In genomic region chr19:26853701-26854282, GRCm38 (mm10) we compare ENCODE assay signal across 24 mouse cellular contexts. TPM values are rescaled to one million over a fixed set of nuclear protein-coding genes. Genes with fewer than 3 reads are reported as not detected.
DNase-seq lines count a peak whose midpoint lies in the region; ATAC-seq and TF ChIP-seq lines count a peak whose summit lies in the region.
"Had no signal": no experiment of that assay in that cellular context is flagged by ENCODE, and none has a peak within 500 bp of the region (broad histone marks: within the 10 kb centered on the region; RNA-seq: fewer than 3 reads in every experiment).

No protein-coding gene starts in this region.

- no peaks in the 10 kb centered on the region for H3K36me3 ChIP-seq in lung, embryonic 14.5 days (ENCODE audit: insufficient read depth)
- H3K36me3 ChIP-seq in intestine, embryonic 16.5 days (ENCODE audit: control insufficient read depth, insufficient read depth, low read length): no peaks in the 10 kb centered on the region
- H3K36me3 ChIP-seq: embryonic facial prominence, embryonic 12.5 days; forebrain, embryonic 12.5 days; heart, embryonic 15.5 days; hindbrain, embryonic 13.5 days; intestine, embryonic 15.5 days had no signal

- H3K27me3 ChIP-seq in lung, embryonic 14.5 days (ENCODE audit: insufficient read depth, low read length): no peaks in the 10 kb centered on the region
- H3K27me3 ChIP-seq in intestine, embryonic 16.5 days (replicated peaks; ENCODE audit: control insufficient read depth, insufficient read depth, low read length): no peaks in the 10 kb centered on the region
- H3K27me3 ChIP-seq: embryonic facial prominence, embryonic 12.5 days; forebrain, embryonic 12.5 days; heart, embryonic 15.5 days; hindbrain, embryonic 13.5 days; intestine, embryonic 15.5 days had no signal

- no peak overlapping the region for H3K9ac ChIP-seq in lung, embryonic 14.5 days
- no peak overlapping the region for H3K9ac ChIP-seq in intestine, embryonic 16.5 days (ENCODE audit: low read depth, low read length)
- H3K9ac ChIP-seq: embryonic facial prominence, embryonic 12.5 days; forebrain, embryonic 12.5 days; heart, embryonic 15.5 days; hindbrain, embryonic 13.5 days; intestine, embryonic 15.5 days had no signal

- WGBS in lung, embryonic 14.5 days: 50% methylated on average over 8 of the region's 8 CpGs
- WGBS in lung, adult 2 months: 54% methylated on average over 8 of the region's 8 CpGs
- WGBS in intestine, embryonic 16.5 days: 70% methylated on average over 8 of the region's 8 CpGs

- ATAC-seq in lung, embryonic 14.5 days (ENCODE audit: insufficient read depth): no peak
- peak; percentile 70 for ATAC-seq in megakaryocyte progenitor cell, adult 5-6 weeks (replicated peaks; ENCODE audit: poor library complexity)
- no peak for ATAC-seq in intestine, embryonic 16.5 days
- ATAC-seq: intestine, embryonic 15.5 days had no signal

- H3K4me2 ChIP-seq in lung, embryonic 14.5 days: no peak overlapping the region
- no peak overlapping the region for H3K4me2 ChIP-seq in intestine, embryonic 16.5 days (ENCODE audit: low read depth, low read length)
- H3K4me2 ChIP-seq: embryonic facial prominence, embryonic 12.5 days; forebrain, embryonic 12.5 days; heart, embryonic 15.5 days; hindbrain, embryonic 13.5 days; intestine, embryonic 15.5 days had no signal

- no peak for TF ChIP-seq CTCF in lung, embryonic 14.5 days (IDR thresholded peaks at IDR 0.05; ENCODE audit: low read depth)
- no peak for TF ChIP-seq CTCF in lung, adult 2 months (IDR thresholded peaks at IDR 0.05; ENCODE audit: insufficient read depth, low read length)

- TF ChIP-seq POLR2A in lung, adult 2 months (IDR thresholded peaks at IDR 0.05; ENCODE audit: borderline replicate concordance, extremely low read depth, low read depth, low read length): no peak

- H3K4me3 ChIP-seq in lung, embryonic 14.5 days (ENCODE audit: low read depth, low read length): no peak overlapping the region
- H3K4me3 ChIP-seq in lung, adult 2 months (replicated peaks; ENCODE audit: extremely low read depth, low read depth, low read length): no peak overlapping the region
- no peak overlapping the region for H3K4me3 ChIP-seq in intestine, embryonic 16.5 days (ENCODE audit: low read length)
- H3K4me3 ChIP-seq: embryonic facial prominence, embryonic 12.5 days; forebrain, embryonic 12.5 days; heart, embryonic 15.5 days; hindbrain, embryonic 13.5 days; intestine, embryonic 15.5 days had no signal

- H3K9me3 ChIP-seq in lung, embryonic 14.5 days (ENCODE audit: low read depth, low read length): no peaks in the 10 kb centered on the region
- H3K9me3 ChIP-seq in intestine, embryonic 16.5 days (ENCODE audit: control insufficient read depth, low read length): no peaks in the 10 kb centered on the region
- H3K9me3 ChIP-seq: embryonic facial prominence, embryonic 12.5 days; heart, embryonic 15.5 days; hindbrain, embryonic 13.5 days; intestine, embryonic 15.5 days had no signal

- DNase-seq in adrenal gland, adult 2 months: peak; percentile 14
- no peak for DNase-seq in adrenal gland, adult 8-10 months
- peak; percentile 46 for DNase-seq in lung, embryonic 14.5 days
- no peak for DNase-seq in lung, adult 2 months
- peak; percentile 37 for DNase-seq in brain, adult 2 months (ENCODE audit: low read depth, low spot score)
- no peak for DNase-seq in layer of hippocampus, adult 18-20 months (ENCODE audit: low spot score in 2 of 2)
- DNase-seq: adrenal gland, postnatal 36 days; cerebellum, postnatal 36 days; thymus, postnatal 25 days had no signal

- 0 out of 2 replicates have a peak, but pooled peaks cover 10% of the 10 kb centered on the region for H3K4me1 ChIP-seq in lung, embryonic 14.5 days (ENCODE audit: insufficient read depth)
- peaks cover 5% of the 10 kb centered on the region for H3K4me1 ChIP-seq in lung, adult 2 months (ENCODE audit: control insufficient read depth, insufficient read depth, low read length)
- H3K4me1 ChIP-seq in intestine, embryonic 16.5 days (ENCODE audit: control insufficient read depth, insufficient read depth, low read length): no peaks in the 10 kb centered on the region
- H3K4me1 ChIP-seq: intestine, embryonic 15.5 days had no signal

- no peak overlapping the region for H3K27ac ChIP-seq in lung, embryonic 14.5 days (ENCODE audit: low read depth)
- no peak overlapping the region for H3K27ac ChIP-seq in intestine, embryonic 16.5 days (ENCODE audit: low read length)
- H3K27ac ChIP-seq: embryonic facial prominence, embryonic 12.5 days; forebrain, embryonic 12.5 days; heart, embryonic 15.5 days; hindbrain, embryonic 13.5 days; intestine, embryonic 15.5 days had no signal

RNA-seq across cellular contexts. Expression of gene Gm815, which starts 31.9 kb away (rescaled TPM):
- not detected for total RNA-seq in adrenal gland, adult 2 months (2021)
- not detected in 2 replicates for polyA plus RNA-seq in adrenal gland, adult 2 months (2012; rRNA removed)
- total RNA-seq in adrenal gland, adult 8-10 months (2022): not detected
- 0.33 TPM in 1 of 2 replicates, not detected in the other for polyA plus RNA-seq in lung, embryonic 14.5 days (2014; fragmentation: Nextera tagmentation; extraction: Ambion mirVana)
- polyA plus RNA-seq in lung, adult 2 months (2012; rRNA removed): not detected in 2 replicates
- total RNA-seq in megakaryocyte progenitor cell, adult 5-6 weeks (2015): not detected in 2 replicates
- total RNA-seq in megakaryocyte progenitor cell, adult 5-6 weeks (2017): not detected in 2 replicates
- total RNA-seq in layer of hippocampus, adult 18-20 months (2021): not detected
- polyA plus RNA-seq in intestine, embryonic 16.5 days (2015; fragmentation: Nextera tagmentation; extraction: Ambion mirVana): not detected in 2 replicates
- total RNA-seq: adrenal gland, postnatal 36 days; monocyte, adult 5-6 weeks had no signal
- polyA plus RNA-seq: embryonic facial prominence, embryonic 12.5 days; forebrain, embryonic 12.5 days; gonadal fat pad, adult 2 months; heart, embryonic 15.5 days; hindbrain, embryonic 13.5 days; intestine, embryonic 15.5 days; large intestine, adult 2 months; limb, embryonic 11.5 days; liver, embryonic 16.5 days; neural tube, embryonic 14.5 days; small intestine, adult 2 months; stomach, embryonic 16.5 days had no signal

Comparison
In these comparisons a context has a peak if more than half of its experiments do, and no peak if none do; other contexts are left out.
1. DNase-seq: peak in adrenal gland, adult 2 months (single experiment), lung, embryonic 14.5 days (single experiment) and brain, adult 2 months (single experiment); none in adrenal gland, adult 8-10 months (single experiment), lung, adult 2 months (single experiment) and layer of hippocampus, adult 18-20 months (0 of 2).